Mouse (Mus musculus) B cell, adult 2 months (primary cell): ENCODE results near the gene Afap1.

Experiments
- DNase-seq, 2 experiments: peaks; one replicate each; pipeline ENCODE4 v3.0.0; 2022

The Afap1 gene

DNA sequence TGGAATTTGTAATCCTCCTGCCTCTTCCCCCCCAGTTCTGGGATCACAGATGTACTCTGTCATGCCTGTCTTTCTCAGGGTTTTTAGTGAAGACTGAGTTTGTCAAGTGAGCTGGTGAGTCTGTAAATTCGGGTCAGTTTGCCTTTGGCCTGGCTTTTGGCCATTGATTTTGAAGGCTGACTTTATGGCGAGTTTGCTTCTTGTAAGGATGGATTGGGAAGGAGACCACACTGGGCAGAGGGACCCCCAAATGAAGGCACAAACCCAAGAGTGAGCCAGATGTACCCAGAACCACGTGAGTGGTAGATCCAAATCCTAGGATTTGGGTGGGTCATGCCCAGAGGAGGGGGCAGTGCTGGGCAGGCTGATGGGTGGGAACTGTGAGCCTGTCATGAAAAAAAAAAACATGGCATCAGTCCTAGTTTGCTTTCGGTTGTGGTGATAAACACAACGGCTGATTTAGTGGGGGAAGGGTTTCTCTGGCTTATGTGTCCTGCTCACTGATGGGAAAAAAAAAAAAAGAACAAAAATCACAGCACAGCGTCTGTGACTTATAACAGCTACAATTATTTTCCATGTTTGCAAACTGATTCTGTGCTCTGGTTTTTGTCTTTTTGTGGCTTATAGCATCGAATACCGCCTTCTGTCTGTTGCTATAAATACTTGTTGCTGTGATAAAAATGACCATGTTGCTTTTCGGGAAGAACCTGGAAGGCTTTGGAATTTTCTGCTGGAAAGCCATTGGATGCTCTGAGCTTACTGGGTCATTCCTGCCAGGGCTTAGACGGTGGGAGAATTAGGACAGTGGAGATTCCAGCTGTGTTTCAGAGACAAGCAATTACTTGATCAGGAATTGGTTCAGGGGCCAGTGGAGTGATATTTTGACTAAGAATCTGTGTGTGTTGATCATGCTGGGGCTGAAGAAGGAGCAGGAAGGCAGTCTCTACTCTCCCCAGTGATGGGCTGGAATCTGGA is 45.4 kb downstream of the Afap1 start:
- no peak for DNase-seq

DNA sequence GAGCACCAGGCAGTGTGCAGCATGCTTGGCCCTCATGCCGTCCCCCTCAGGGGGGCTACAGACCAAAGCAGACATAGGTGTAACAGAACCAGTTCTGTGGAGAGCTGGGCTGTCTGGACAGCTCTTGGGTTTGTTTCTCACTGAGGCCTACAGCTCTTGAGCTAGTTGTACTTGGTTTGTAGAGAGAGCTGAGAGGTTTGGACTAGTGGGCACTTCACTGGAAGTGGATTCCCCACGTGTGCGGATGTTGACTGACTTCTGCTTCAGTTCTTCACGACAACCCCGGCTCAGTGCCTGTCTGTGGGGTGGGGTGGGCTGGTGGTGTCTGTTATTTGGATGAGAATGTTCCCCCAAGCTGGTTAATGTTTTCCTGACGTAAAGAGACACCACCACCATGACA is 46.8 kb downstream of the Afap1 start:
- DNase-seq = no peak

DNA sequence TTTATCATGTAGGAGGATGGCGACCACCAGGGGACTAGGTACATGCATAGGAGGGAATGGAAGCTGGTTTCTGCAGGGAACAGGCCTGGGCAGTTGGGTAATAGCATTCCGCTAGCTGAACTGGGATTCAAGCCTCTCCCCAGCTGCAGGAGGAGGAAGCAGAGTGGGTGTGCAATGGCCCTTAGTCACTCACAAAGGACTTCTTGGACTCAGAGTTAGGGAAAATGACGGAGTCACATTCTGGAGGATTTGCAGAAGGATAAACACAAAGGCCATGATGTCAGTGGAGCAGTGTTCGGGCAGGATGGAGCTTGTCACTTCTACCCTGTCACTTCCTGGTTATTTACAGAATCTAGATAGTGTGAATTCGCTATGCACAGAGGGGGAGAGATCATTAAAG is 50.4 kb downstream of the Afap1 start:
- DNase-seq = no peak

DNA sequence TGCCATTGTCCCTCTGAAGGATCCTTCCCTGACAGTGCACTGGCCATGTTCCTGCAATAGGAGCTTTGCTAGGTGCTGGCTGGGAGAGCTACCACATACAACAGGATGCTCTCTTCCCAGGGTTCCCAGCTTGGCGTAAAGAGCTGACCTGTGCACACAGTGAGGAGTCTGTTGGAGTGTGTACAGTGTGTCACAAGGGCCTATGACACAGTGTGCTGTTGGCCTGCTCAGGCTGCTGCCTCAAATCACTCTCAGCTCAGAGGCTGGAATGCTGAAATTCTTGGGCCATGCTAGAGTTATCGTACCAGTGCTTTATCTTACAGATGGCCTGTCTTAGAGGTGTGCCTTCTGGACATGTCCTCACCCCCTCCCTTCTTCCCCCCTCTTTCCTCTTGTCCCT is 53.7 kb downstream of the Afap1 start:
- DNase-seq = no peak

DNA sequence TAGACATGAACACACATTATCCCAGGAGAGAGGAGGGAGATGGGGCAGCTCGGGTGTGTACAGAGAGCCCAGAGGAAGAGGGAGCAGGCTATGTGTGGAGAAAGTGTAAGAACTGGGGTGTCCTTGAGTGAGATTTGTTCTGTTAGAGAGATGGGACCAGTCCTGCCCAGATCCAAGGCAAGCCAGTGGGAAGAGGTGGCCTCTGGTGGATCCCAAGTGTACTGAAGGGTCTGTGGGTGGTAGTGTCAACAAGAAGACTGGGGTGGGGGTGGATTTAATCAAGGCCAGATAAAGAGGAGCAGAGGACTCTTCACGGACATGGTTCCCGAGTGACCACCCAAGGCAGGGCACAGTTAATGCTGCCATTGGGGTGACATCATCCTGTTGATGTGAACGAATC is 54.3 kb downstream of the Afap1 start:
- DNase-seq = no peak

DNA sequence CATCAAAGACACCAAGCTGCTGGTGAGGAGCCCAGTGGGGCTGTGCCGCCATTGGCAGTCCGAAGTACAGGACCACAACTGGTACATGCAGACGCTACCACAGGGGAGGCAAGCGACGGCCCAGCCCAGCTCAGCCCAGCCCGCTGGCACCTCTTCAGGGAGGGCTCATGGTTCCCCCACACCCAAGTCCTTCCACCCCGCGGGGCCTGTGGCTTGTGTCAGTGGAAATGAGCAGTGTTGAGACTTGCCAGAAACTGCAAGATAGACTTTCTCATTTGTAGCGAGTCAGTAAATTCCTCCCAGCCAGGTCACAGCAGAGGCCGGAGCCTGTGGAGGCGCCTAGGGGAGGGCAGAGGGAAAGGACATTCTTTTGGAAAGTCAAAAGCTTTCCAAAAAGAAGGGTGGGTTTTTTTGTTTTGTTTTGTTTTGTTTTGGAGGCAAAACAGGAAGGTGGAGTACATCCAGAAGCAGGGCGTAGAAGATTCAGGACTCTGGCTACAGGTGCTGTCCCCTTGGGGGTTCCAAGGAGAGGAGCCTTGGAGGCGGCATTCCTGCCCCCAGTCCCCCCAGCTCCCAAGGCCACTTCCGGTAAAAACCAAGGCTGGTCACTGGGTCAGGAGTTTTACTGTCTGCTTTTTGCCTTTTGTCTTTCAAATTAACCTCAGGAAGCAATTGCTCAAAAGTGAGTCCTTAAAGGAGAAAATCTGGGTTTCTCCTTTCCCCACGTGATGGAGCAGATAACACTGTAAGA is 55.3 kb downstream of the Afap1 start:
- DNase-seq = no peak

DNA sequence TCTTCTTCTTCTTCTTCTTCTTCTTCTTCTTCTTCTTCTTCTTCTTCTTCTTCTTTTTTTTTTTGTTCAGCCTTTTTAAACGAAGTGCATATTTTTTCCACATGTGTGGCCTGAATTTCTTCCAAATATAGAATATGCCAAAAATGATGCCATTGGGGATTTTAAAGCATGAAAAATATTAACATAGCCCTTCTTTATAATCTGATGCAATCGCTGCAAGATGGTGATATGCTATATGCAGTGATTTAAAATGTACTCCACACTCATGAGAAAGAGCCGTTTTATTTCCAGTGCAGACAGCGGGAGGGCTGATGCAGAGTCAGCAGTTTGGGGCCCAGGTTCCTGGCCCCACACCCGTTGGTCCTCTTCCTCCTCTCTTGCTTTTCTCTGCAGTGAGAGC is 55.9 kb downstream of the Afap1 start:
- no peak for DNase-seq

DNA sequence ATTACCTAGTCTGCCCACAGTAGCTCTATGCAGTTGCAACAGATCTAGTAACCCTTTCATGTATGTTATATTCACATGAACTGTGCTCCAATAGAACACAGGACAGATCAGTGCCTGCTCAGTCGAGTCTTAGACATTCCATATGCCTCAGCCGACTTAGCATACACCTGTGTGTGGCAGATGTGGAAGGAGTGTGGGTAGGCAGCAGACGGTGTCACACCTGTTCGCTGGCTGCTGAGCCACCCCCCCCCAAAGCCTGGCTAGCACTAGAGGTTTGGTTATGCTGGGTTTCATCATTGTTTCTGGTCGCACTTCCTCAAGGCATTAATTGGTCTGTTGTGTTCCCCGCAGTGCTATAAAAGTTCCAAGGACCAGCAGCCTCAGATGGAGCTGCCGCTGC is 57.4 kb downstream of the Afap1 start:
- DNase-seq = no peak

DNA sequence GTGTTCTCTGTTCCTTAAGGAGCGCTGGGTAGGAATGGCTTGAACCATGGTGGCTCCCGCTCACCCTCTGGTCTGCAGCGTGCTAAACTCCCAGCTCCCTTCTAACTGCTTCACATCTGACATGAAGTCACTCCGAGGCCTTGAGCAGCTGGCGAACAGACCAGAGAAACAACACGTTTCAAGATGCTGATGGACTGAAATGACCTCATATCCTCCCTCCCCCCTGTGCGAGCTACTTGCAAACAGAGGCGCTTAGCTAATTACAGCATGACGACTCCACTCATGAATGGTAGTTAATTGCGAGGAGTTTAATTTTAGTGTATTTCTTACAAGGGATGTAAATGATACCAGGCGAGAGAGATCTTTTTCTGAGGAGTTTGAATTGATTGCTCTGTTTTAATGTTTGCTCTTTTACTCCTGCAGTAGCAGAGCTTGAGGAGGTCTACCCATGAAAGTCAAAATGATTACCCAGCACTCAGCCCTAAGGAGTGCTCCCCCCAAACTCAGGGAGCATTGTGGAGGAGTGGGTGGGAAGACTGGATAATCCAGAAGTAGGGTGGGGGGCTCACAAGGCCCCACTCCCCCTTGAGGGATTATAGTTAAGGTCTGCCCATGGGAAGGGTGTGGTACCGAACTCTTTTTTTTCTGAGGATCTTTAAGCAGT is 61.1 kb downstream of the Afap1 start:
- DNase-seq = no peak

DNA sequence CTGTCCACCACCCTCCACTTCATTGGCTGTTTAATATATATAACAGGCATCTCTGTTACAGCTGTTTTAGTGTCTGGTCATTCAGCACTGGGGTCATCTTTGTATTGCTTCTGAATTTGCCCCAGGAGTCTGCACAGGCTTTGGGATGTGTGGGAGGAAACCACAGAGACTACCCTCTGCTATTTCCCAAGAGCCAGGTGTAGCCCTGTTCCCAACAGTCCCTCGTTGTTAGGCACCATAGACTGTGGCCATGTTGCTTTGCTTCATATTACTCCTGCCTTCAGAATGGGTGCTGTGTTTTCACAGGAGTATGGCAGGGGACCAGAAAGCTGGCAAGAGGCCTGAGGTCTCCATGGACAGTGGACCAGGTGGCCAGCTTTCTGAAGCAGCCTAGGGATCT is 63.1 kb downstream of the Afap1 start:
- no peak for DNase-seq

DNA sequence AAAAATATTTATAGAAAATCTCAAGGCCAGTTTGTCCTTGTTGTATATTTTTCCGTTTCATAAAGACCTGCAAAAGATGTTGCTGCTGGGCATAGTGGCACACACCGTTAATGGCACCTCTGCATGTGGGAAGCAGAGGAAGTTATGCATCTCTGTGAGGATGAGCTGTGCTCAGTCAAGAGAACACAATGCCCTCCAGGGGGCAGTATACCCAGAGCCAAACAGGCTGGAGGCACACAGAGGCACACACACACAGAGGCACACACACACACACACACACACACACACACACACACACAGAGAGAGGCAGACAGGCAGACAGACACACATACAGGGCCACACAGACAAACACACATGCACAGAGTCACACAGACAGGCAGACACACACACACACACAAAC is 65.6 kb downstream of the Afap1 start:
- peak in 1 of 2 experiments; percentile 12 for DNase-seq

DNA sequence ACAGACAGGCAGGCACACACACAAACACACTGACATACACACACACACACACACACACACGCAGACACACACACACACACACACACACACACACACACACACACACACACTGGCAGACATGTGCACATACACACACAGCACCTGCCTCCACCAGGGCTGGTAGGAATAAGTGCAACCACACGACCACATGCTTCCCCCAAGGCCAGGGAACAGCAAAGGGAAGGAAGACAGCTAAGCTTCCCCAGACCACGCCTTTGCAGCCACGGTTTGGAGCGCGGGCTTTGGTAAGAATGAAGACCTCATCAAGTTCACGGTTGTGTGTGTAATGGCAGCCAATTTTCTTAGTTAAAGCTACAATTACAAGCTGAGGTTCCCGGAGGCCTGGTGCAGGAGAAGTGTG is 67.0 kb downstream of the Afap1 start:
- no peak for DNase-seq

DNA sequence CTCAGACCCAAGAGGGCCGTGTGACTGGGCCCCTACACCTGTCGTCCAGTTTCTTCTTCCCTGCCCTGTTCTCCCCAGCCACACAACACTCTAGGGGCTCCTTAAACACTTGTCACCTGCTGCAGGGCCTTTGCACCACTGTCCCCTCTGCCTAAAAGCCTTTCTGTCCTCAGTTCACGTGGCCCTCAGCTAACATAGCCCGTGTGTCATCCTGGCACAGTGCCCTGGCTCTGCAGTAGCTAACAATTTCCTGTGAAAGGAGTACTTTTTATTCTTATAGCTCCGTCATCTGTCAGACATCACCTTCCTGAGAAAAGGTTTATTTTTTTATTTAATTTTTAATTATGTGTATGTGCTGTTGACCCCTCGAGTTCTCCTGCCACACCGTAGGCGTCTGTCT is 68.2 kb downstream of the Afap1 start:
- DNase-seq = no peak

DNA sequence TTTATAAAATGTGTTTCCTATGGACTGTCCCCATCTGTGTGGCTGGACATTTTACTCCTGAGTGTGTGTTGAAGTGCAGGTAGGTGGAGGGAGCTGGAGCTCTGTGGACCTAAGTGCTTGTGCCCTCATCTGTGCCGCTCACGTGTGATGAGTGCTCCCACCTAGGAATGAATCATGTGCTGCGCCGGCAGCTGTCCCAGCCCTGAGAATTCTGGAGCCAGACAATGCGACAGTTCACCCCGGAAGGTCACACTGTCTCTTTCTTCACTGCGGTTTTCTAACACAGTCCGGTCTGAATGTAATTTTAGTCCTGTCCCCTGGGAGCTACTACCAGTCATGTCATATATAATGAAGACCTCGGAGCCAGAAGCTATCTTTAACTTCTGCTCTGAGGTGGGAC is 70.5 kb downstream of the Afap1 start:
- no peak for DNase-seq

DNA sequence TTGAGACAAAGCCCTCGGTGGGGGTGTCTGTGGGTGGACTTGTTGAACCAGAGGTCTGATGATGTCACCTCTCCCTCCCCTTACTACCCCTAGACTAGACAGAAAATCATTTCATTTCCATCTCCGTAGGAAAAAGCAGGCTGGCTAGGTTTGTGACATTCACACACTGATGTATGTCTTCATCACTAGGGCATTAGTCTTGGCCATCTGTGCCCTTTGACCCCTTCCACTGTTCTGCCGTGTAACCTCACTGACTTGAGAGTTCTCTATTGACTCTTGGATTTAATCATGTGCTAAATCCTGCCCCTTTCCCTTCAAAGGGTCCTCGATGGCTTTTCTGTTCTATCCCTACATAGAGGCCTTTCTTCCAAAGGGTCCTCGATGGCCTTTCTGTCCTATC is 71.9 kb downstream of the Afap1 start:
- no peak for DNase-seq

DNA sequence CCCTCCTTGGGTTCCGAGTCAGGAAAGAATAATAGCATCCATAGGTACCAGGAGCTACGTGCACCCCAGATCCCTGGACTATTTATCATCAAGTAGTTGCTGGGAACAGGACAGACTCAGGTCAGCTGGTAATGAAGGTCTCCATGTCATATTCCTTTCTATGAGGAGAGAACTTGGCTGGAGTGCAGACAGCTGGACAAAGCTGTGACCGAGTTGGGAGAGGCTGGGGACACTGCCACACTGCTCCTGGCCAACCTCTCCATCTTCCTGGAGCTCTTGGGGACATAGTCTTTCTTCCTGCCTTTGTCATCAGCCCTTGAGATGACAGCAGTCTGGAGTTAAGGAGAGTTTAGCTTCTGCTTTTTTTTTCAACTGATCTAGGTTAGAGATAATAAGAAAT is 76.7 kb downstream of the Afap1 start:
- DNase-seq = no peak

DNA sequence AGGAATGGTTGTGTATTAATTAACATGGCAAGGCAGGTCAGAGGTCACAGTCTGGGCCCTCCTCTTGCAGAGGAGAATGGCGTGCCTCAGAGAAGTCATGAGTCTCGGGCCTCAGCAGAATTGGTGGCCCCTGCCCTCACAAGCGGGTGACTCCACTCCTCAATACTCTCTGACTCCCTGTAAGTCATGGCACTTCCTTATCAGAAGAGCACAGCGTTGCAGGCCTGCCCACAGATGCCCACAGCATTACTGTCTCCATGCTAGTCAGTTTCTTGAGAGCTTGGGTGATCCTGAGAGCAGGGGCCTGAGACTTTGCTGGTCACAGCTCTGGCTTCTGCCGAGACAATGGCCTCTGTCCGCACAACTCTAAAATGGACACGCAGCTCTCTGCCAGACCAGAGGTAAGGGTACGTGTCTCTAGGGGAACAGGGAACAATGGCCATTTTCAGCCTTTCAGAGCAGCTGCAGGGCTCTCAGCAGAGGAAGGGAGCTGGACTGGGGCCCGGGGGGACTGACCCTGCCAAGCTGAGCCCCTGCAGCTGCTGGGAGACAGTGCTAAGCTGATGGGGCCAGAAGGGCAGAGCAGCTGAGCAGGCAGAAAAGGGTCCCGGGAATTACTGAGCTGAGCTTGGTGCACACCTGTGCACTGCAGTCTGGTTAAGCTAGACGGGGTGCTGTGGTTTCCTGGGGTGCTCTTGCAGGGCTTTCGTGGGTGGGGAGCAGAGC is 77.4 kb downstream of the Afap1 start:
- no peak for DNase-seq

DNA sequence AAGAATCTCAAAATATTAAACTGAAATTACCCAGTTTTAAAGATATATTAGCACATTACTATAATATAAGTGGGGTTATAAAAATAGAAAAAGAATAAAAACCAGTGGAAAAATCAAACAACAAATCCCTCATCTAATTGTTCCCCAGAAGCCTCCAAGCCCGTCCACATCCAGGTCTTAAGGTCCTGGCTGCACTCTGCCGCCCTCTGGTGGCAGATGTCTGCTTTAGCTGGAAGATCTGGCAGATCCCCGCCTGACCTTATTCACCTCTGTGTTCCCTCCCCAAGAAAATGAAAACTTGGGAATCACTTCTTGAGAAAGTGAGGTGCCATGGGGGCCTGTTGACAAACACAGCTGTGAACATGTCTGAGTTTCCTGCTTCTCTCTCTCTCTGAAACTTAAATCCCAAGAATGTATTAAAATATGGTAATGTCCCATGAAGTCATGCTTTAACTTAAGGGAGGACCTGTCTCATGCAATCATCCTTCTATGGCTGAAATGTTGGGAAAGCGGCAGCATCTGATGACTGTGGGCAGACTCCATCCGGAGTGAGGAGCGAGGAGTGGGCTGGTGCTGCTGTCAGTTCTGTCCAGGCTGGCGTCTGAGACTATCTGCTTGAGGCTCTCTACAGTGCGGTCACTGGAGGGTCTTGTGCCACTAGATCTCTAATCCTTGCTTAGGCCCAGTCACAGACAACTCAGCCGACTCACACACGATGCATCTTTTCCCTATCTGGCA is 78.9 kb downstream of the Afap1 start:
- peak; percentile 70 to 73 for DNase-seq

DNA sequence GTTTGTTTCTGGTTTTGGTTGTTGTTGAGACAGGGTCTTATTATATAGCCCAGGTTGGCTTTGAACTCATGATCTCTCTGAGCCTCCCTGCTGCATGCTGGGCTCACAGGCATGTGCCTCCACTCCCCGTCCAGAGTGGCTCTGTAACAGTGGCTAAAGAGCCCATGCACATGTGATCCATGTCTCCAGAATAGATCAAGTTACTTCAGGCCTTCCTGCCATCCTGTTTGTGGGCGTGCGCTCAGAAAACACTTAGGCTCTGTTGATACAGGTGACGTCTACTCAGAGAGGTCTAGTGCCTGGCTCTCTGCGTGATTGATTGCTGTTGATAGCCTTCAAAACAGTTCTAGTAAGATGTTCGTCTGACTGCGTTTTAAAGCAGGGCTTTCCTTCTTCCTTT is 79.6 kb downstream of the Afap1 start:
- DNase-seq = no peak

DNA sequence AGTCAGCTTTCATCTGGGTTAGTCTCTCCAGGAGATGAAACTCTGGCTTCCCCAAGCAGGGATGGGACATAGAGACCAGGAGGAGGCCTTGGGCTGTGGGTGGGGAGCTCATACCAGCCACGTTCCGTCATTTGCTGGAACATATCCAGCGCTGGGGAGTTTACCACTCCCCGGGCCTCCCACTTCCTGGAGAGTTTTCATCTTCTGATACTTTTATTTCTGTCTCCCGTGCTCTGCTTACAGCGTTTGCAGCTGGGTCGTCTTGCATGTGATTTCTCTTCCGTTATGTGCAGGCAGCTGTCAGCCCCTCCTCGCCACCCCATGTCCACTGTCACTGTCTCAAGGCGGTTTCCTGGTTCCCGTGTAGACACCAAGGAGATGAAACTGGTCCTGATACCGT is 80.7 kb downstream of the Afap1 start:
- DNase-seq = no peak

DNA sequence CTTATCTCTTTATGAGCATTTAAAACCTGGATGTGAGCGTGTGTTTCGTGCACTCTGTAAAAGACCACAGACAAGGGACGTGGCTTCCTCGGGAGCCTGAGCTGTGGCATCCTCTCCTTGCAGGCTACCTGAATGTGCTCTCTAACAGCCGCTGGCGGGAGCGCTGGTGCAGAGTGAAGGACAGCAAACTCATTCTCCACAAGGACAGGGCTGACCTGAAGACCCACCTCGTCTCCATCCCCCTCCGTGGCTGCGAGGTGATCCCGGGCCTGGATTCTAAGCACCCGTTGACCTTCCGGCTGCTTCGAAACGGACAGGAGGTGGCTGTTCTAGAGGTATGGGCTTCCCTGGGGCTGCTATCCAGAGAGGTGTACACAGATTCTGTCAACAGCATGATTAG is 81.1 kb downstream of the Afap1 start:
- no peak for DNase-seq

DNA sequence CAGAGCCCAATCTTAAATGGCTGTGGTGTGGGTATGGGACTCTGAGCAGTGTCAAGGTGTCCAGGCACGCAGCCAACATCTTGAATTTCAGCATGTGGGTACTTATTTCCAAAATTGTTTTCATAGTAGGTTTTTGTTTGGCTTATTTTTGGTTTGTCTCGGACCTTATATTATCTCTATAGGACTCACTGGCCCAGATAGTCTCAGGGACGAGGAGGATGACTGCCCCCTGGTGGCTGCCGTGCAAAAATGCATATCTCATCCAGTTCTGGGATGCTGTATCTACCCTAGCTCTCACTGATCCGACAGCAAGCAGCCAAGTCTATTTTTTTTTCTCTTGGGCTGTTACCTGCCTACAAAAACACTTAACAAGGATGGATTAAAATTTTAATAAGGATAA is 82.6 kb downstream of the Afap1 start:
- peak; percentile 84 for DNase-seq
